Mouse (Mus musculus): ENCODE results near the gene Tec. TPM values are rescaled to one million over a fixed set of nuclear protein-coding genes. Genes with fewer than 3 reads are reported as not detected.

The Tec gene
- 5.2 and 5.7 TPM in 2 replicates for polyA plus RNA-seq (2015; fragmentation: Nextera tagmentation; extraction: Ambion mirVana)

DNA sequence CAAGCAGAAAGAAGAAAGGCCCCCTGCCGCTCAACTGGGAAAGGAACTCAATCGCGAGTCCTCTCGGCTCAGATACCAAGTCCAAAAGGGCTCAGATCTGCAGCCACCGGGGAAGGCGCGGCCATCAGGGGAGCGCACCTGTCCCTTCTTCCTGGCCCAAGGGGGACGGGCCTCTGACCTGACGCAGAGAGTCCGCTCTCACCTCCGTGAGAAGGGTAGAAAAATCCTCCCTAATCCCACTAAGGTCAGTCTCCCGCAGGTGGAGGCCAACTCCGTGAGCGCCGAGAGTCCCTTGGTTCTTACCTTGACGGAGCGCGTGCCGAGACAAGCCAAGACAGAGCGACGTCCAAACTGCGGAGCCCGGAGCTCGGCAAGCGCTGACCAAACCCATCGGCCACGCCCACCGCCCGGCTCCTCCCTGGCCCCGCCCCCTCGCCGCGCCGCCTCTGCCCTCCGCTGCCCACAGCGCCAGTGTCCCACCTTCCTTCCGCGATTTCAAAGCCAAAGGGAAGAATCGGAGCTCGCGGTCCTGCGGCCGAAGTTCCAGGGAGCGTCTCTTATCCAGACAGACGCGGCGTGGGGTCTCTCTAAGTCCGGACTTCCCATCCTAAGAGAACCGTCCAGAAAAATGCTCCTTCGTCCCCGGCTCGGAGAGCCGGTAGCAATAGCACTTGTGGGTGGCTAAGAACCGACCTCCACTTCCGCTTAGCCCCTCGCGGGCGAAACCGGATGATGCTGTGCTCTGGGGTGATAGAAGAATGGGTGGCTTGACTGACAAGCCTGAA, at the start of gene Tec:
Gene Tec, minus strand, starts transcription at position 393 of the 785 bp plus-strand sequence.
- Histone ChIP-seq H3K4me1 (ENCODE audit: control insufficient read depth, low read depth, low read length) (peaks cover 8% of the 10 kb centered on the region), H3K36me3 (ENCODE audit: control insufficient read depth, insufficient read depth) (no peaks in the 10 kb centered on the region), H3K4me3 (ENCODE audit: low read depth, low read length) (peak within 1 kb of the TSS; percentile 67), H3K27me3 (ENCODE audit: control insufficient read depth, insufficient read depth, low read depth, low read length) (peaks cover 26% of the 10 kb centered on the region), H3K9ac (ENCODE audit: low read depth, low read length) (peak within 1 kb of the TSS; percentile 57), H3K27ac (ENCODE audit: low read length) (no peak within 1 kb of the TSS), H3K9me3 (replicated peaks; ENCODE audit: control insufficient read depth, low read length) (no peaks in the 10 kb centered on the region; the same call in 1 of the 2 replicates), H3K4me2 (ENCODE audit: low read depth, low read length) (peak within 1 kb of the TSS; percentile 74)
- under 1% methylated on average over 60 of the region's 60 CpGs for WGBS (ENCODE audit: insufficient replicate concordance)
- ATAC-seq (ENCODE audit: low read depth) = peak; percentile 89

DNA sequence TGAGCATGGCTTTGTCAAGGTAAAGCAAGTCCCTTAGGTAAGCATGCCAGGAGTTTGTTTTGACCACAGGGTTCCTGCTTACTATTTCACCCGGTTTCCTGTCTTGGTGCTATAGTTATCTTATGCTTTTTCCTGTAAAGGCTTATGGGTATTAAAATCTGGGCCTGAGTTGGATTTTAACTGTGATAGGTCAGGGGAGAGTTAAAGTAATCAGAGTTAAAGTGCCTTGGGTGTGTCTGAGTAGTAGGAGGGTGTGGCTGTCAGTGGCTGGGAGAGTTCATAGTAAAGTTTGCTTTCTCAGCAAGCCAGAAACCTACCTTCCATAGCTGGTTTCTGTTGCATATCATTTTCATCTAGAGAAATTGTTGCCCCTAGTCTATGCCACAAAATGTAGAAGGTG, 48.6 kb upstream of the Tec start:
- H3K9me3 ChIP-seq (replicated peaks; ENCODE audit: control insufficient read depth, low read length) = no peaks in the 10 kb centered on the region
- no peak overlapping the region for H3K9ac ChIP-seq (ENCODE audit: low read depth, low read length)
- no peak for ATAC-seq (ENCODE audit: low read depth)
- no peaks in the 10 kb centered on the region for H3K36me3 ChIP-seq (ENCODE audit: control insufficient read depth, insufficient read depth)
- no peak overlapping the region for H3K27ac ChIP-seq (ENCODE audit: low read length)
- peaks cover 5% of the 10 kb centered on the region; the same call in 1 of the 2 replicates for H3K27me3 ChIP-seq (ENCODE audit: control insufficient read depth, insufficient read depth, low read depth, low read length)
- peaks cover 27% of the 10 kb centered on the region for H3K4me1 ChIP-seq (ENCODE audit: control insufficient read depth, low read depth, low read length)
- 3% methylated on average over 1 of the region's 1 CpGs for WGBS (ENCODE audit: insufficient replicate concordance)
- no peak overlapping the region for H3K4me3 ChIP-seq (ENCODE audit: low read depth, low read length)
- H3K4me2 ChIP-seq (ENCODE audit: low read depth, low read length) = no peak overlapping the region

DNA sequence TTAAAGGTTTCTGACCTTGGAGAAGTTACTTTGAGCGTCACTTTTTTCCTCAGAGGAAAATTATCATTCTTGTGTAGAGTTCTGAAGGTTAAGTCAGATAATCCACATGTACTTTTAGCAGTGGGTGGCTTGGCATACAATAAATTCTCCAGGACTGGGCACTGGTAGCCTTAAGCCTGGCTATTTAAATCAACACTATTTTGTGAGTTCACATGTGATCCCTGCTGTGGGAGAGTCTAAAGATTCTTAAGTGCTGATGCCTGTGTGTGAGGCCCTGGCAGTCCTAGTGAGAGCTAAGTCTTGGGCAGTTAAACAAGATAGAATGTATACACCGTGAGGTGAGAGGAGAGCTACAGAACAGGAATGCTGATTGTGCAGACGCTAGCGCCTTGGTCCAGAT, 47.8 kb upstream of the Tec start:
- Histone ChIP-seq H3K9me3 (replicated peaks; ENCODE audit: control insufficient read depth, low read length) (no peaks in the 10 kb centered on the region), H3K4me1 (ENCODE audit: control insufficient read depth, low read depth, low read length) (peaks cover 27% of the 10 kb centered on the region), H3K27ac (ENCODE audit: low read length) (no peak overlapping the region), H3K9ac (ENCODE audit: low read depth, low read length) (no peak overlapping the region), H3K27me3 (ENCODE audit: control insufficient read depth, insufficient read depth, low read depth, low read length) (peaks cover 5% of the 10 kb centered on the region; the same call in 1 of the 2 replicates), H3K4me3 (ENCODE audit: low read depth, low read length) (no peak overlapping the region), H3K4me2 (ENCODE audit: low read depth, low read length) (peak overlapping the region; percentile 93; the same call in 1 of the 2 replicates), H3K36me3 (ENCODE audit: control insufficient read depth, insufficient read depth) (no peaks in the 10 kb centered on the region)
- ATAC-seq (ENCODE audit: low read depth) = no peak
- WGBS (ENCODE audit: insufficient replicate concordance) = 61% methylated on average over 4 of the region's 4 CpGs

DNA sequence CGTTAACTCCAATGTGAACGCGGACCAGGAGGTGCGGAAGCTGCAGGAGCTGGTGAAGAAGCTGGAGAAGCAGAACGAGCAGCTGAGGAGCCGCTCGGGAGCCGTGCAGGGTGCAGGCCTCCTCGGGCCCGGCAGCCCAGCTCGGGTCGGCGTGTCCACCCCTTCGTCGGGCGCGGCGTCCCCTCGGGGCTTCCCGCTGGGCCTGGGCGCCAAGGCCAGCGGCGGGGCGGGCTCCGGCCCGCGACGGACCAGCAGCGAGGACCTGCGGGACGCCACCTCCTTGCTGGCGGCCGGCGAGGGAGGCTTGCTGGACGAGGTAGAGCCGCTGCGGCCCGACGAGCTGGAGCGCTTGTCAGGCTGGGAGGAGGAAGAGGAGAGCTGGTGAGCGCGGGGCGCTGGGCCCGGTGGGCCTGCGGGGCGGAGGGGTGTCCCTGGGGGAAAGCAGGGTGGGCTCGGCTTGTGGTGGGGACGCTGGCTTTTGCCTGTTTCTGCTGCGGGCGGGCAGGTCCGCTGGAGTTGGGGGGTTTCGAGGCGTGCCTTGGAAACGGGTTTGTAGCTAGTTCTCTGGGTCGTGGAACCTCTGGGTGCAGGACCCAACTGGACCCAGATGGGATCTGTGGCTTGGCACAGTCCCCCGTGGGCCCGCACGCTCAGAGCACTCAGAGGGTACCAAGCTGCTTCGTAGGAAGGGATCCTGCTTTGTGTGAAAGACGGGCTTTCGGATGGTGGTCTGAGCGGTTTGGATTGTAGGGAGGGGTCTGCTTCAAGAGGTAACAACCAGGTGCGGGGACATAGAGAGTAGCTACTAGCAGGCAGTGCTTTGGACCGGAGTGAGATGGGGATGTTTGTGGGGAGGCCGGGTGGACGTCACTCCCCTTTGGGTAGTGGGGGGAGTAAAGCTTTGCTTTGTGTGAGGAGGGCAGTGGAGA, 46.6 kb upstream of the Tec start:
- Histone ChIP-seq H3K9me3 (replicated peaks; ENCODE audit: control insufficient read depth, low read length) (no peaks in the 10 kb centered on the region), H3K36me3 (ENCODE audit: control insufficient read depth, insufficient read depth) (no peaks in the 10 kb centered on the region), H3K9ac (ENCODE audit: low read depth, low read length) (peak overlapping the region; percentile 89), H3K27me3 (ENCODE audit: control insufficient read depth, insufficient read depth, low read depth, low read length) (peaks cover 5% of the 10 kb centered on the region; the same call in 1 of the 2 replicates), H3K4me1 (ENCODE audit: control insufficient read depth, low read depth, low read length) (peaks cover 27% of the 10 kb centered on the region), H3K4me2 (ENCODE audit: low read depth, low read length) (peak overlapping the region; percentile 93), H3K4me3 (ENCODE audit: low read depth, low read length) (peak overlapping the region; percentile 90), H3K27ac (ENCODE audit: low read length) (peak overlapping the region; percentile 88)
- under 1% methylated on average over 54 of the region's 66 CpGs for WGBS (ENCODE audit: insufficient replicate concordance)
- ATAC-seq (ENCODE audit: low read depth) = peak; percentile 24

DNA sequence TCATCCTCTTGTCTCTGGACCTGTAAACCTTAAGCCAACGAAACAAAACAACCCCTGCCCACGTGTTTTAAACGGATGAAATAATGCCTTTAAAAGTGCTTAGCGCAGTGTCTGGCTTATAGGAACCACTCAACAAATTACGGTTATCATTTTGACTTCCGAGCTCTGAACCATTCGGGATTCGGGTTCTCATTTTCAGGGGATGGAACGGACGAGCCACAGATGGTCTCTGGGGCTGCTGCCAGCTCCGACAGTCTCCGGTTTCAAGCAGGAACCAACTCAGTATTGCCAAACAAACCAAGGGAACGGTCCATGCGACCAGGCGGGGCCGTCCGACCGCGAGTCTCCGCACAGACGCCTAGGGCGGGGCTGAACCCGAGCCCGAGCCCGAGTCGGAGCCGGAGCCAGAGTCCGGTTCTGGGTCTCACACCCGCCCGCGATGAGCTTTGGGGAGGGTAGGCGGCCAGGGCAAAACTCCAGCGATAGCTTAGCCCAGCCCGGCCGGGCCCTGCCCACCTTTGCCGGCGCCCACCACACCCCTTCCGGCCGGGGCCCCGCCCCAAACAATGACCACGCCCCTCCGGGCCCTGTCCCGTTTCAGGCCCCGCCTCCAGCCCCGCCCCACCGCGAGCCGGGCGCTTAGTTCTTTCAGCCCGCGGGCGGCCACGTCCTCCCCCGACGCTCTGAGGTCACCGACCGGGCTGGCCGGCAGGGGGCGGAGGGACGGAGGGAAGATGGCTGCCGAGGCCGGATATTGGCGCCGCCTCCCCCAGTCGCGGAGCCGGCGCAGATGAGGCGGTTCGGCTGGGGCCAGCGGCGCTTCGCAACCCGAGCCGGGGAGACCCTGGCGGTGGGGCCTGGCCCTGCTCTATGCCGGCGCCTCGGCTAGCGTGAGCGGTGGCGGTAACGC, 45.6 kb upstream of the Tec start, which contains the start of gene Slain2:
Gene Slain2, plus strand, starts transcription at position 657 of the 910 bp plus-strand sequence.
- Histone ChIP-seq H3K4me3 (ENCODE audit: low read depth, low read length) (peak within 1 kb of the TSS; percentile 90), H3K4me1 (ENCODE audit: control insufficient read depth, low read depth, low read length) (peaks cover 27% of the 10 kb centered on the region), H3K9me3 (replicated peaks; ENCODE audit: control insufficient read depth, low read length) (no peaks in the 10 kb centered on the region), H3K36me3 (ENCODE audit: control insufficient read depth, insufficient read depth) (no peaks in the 10 kb centered on the region), H3K27ac (ENCODE audit: low read length) (peak within 1 kb of the TSS; percentile 88), H3K4me2 (ENCODE audit: low read depth, low read length) (peak within 1 kb of the TSS; percentile 93), H3K9ac (ENCODE audit: low read depth, low read length) (peak within 1 kb of the TSS; percentile 89), H3K27me3 (ENCODE audit: control insufficient read depth, insufficient read depth, low read depth, low read length) (peaks cover 5% of the 10 kb centered on the region; the same call in 1 of the 2 replicates)
- WGBS (ENCODE audit: insufficient replicate concordance) = under 1% methylated on average over 83 of the region's 83 CpGs
- ATAC-seq (ENCODE audit: low read depth) = peak; percentile 91

DNA sequence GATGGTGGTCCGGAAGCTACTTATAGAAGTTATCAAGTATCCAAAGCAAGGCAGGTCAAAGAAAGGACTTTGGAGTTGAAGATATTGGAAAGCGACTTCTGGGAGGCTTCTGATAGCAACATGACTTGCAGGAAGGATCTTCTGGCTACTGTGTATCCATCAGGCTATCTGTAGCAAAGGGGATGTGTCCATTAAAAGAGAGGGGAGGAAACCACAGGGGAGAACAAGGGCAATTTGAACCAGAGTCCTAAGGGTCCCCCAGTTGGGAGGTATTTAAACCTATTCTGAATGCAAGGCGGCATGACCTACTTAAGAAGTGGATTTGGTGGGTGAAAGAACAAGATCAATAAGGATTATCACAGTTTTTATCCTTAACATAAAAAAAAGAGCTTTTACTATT, 43.0 kb upstream of the Tec start:
- 37% methylated on average over 3 of the region's 3 CpGs for WGBS (ENCODE audit: insufficient replicate concordance)
- no peak for ATAC-seq (ENCODE audit: low read depth)
- H3K9me3 ChIP-seq (replicated peaks; ENCODE audit: control insufficient read depth, low read length) = no peaks in the 10 kb centered on the region
- H3K4me3 ChIP-seq (ENCODE audit: low read depth, low read length) = no peak overlapping the region
- H3K27ac ChIP-seq (ENCODE audit: low read length) = no peak overlapping the region
- no peaks in the 10 kb centered on the region for H3K36me3 ChIP-seq (ENCODE audit: control insufficient read depth, insufficient read depth)
- H3K27me3 ChIP-seq (ENCODE audit: control insufficient read depth, insufficient read depth, low read depth, low read length) = peaks cover 5% of the 10 kb centered on the region; the same call in 1 of the 2 replicates
- no peak overlapping the region for H3K9ac ChIP-seq (ENCODE audit: low read depth, low read length)
- H3K4me2 ChIP-seq (ENCODE audit: low read depth, low read length) = no peak overlapping the region
- H3K4me1 ChIP-seq (ENCODE audit: control insufficient read depth, low read depth, low read length) = peaks cover 15% of the 10 kb centered on the region

DNA sequence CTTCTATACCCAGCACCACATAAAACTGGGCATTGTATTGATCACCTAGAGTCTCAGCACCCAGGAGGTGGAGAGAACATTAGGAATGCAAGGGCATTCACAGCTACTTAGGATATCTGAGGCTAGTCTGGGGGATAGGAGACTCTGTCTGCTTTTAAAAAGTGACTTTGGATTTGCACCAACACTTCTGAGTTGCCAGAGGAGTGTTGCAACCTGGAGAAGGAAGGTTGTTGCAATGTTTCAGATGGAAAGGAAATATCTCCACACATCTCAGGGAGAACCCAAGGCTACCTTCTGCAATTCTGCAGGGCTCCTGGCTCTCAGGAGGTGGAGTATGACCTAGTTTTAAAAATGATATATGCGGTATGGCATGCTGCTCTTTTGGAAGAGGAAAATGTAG, 42.1 kb upstream of the Tec start:
- H3K9me3 ChIP-seq (replicated peaks; ENCODE audit: control insufficient read depth, low read length) = no peaks in the 10 kb centered on the region
- peaks cover 5% of the 10 kb centered on the region; the same call in 1 of the 2 replicates for H3K27me3 ChIP-seq (ENCODE audit: control insufficient read depth, insufficient read depth, low read depth, low read length)
- H3K4me2 ChIP-seq (ENCODE audit: low read depth, low read length) = no peak overlapping the region
- H3K9ac ChIP-seq (ENCODE audit: low read depth, low read length) = no peak overlapping the region
- H3K4me1 ChIP-seq (ENCODE audit: control insufficient read depth, low read depth, low read length) = peaks cover 15% of the 10 kb centered on the region
- H3K36me3 ChIP-seq (ENCODE audit: control insufficient read depth, insufficient read depth) = no peaks in the 10 kb centered on the region
- 67% methylated on average over 1 of the region's 1 CpGs for WGBS (ENCODE audit: insufficient replicate concordance)
- ATAC-seq (ENCODE audit: low read depth) = no peak
- no peak overlapping the region for H3K27ac ChIP-seq (ENCODE audit: low read length)
- no peak overlapping the region for H3K4me3 ChIP-seq (ENCODE audit: low read depth, low read length)

DNA sequence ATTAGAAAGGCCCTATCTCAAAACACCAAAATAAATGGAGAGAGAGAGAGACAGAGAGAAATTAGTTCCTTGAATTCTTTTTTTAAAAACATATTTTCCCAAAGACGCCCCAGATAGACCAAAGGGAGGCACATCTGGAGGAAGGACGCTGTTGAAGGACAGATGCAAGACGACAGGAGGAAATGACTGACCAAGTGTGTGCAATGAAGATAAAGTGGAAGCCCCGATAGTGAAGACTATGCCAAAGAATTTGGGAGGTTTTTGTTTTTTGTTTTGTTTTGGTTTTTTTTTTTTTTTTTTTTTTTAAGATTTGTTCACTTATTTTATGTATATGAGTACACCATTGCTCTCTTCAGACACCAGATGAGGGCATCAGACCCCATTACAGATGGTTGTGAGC, 41.1 kb upstream of the Tec start:
- no peak overlapping the region for H3K4me2 ChIP-seq (ENCODE audit: low read depth, low read length)
- peaks cover 8% of the 10 kb centered on the region for H3K4me1 ChIP-seq (ENCODE audit: control insufficient read depth, low read depth, low read length)
- H3K27ac ChIP-seq (ENCODE audit: low read length) = no peak overlapping the region
- H3K9ac ChIP-seq (ENCODE audit: low read depth, low read length) = no peak overlapping the region
- H3K27me3 ChIP-seq (ENCODE audit: control insufficient read depth, insufficient read depth, low read depth, low read length) = no peaks in the 10 kb centered on the region
- no peak overlapping the region for H3K4me3 ChIP-seq (ENCODE audit: low read depth, low read length)
- no peaks in the 10 kb centered on the region for H3K9me3 ChIP-seq (replicated peaks; ENCODE audit: control insufficient read depth, low read length)
- WGBS (ENCODE audit: insufficient replicate concordance) = 15% methylated on average over 4 of the region's 4 CpGs
- H3K36me3 ChIP-seq (ENCODE audit: control insufficient read depth, insufficient read depth) = no peaks in the 10 kb centered on the region
- no peak for ATAC-seq (ENCODE audit: low read depth)
